Mouse (Mus musculus): ENCODE data around the gene Cd59b. TPM values are rescaled to one million over a fixed set of nuclear protein-coding genes. Genes with fewer than 3 reads are reported as not detected.
"Not testable (repeated sequence)": the region's sequence is repeated elsewhere in the genome, so short reads cannot be mapped to it uniquely, and the experiment has no call there.

Gene Cd59b
- polyA plus RNA-seq, 1 experiment = 3.5 TPM

DNA sequence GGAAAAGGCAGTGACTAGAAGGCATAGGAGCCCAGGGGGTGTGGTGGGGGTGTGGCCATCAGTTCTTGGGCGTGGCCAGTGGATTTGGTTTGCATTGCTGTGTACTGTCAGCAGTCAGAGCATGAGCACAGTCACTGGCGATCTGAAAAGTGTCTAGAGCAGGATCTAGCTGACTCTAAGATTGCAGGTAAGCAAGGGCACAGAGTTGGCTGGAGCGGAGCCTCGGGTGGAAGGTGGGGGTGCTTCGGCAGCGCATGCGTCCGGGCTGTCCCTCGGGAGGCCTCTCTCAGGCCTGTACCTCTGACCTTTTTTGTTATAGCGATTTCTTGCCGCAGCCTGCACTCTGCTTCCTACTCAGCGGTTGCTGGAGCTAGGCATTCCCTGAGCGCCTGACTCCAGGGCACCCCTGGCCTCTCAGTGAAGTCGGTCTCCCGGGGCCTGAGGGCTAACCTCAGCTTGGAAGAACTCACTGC is 26.1 kb downstream of the Cd59b start, which contains the start of gene Cd59a:
Gene Cd59a (plus strand): TSS at position 61 of the 473 bp plus-strand sequence.
- H3K27ac ChIP-seq (ENCODE audit: insufficient read depth, low read length) = peak within 1 kb of the TSS; percentile 43
- TF ChIP-seq CTCF (IDR thresholded peaks at IDR 0.05; ENCODE audit: borderline replicate concordance, insufficient read depth, low read length) = no peak
- TF ChIP-seq POLR2A (IDR thresholded peaks at IDR 0.05; ENCODE audit: low read depth, low read length) = peak; percentile 92
- peak within 1 kb of the TSS; percentile 59 for H3K4me3 ChIP-seq (ENCODE audit: insufficient read depth, low read length)
- peaks cover 4% of the 10 kb centered on the region for H3K4me1 ChIP-seq (ENCODE audit: control insufficient read depth, insufficient read depth, low read length)

DNA sequence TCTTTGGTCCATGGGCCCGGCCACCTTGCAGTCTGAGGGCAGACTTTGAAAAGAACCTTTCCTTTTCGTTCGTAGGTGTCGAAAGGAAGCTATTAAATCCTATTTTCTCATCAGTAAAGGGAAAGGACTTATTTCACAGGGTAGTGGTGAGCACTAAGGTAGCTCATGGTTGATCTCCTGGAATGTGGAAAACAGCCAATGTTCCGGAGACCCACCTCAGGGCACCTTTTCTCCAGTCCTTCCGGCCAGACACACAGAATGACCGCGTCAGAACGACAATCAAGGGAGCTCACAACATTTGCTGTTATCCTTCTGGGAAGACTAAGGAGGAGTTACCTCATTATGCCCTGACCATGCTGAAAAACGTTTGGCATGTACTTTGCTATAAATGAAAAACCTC is 26.6 kb downstream of the Cd59b start:
- peak overlapping the region; percentile 43 for H3K27ac ChIP-seq (ENCODE audit: insufficient read depth, low read length)
- peak overlapping the region; percentile 59 for H3K4me3 ChIP-seq (ENCODE audit: insufficient read depth, low read length)
- peaks cover 4% of the 10 kb centered on the region for H3K4me1 ChIP-seq (ENCODE audit: control insufficient read depth, insufficient read depth, low read length)
- TF ChIP-seq POLR2A (IDR thresholded peaks at IDR 0.05; ENCODE audit: low read depth, low read length) = no peak
- TF ChIP-seq CTCF (IDR thresholded peaks at IDR 0.05; ENCODE audit: borderline replicate concordance, insufficient read depth, low read length) = no peak

DNA sequence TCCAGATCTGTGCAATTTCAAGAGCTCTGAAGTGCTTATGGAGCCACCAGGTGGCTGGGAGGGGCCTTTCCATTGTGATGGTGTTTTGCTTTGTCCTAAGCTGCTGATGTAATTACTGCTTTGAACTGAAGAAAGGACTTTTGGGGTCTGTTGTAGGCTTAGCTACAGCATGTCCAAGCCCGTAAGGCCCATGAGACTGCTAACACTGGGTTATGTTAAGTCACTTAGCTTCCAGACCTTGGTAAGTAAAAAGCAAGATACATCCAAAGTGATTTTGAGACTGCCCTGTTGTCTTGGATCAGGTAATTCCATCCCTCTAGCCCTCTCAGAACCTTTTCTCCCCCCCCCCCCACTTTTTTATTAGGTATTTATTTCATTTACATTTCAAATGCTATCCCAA is 27.1 kb downstream of the Cd59b start:
- not testable (repeated sequence) for H3K4me3 ChIP-seq (ENCODE audit: insufficient read depth, low read length); H3K27ac ChIP-seq (ENCODE audit: insufficient read depth, low read length); H3K4me1 ChIP-seq (ENCODE audit: control insufficient read depth, insufficient read depth, low read length)

DNA sequence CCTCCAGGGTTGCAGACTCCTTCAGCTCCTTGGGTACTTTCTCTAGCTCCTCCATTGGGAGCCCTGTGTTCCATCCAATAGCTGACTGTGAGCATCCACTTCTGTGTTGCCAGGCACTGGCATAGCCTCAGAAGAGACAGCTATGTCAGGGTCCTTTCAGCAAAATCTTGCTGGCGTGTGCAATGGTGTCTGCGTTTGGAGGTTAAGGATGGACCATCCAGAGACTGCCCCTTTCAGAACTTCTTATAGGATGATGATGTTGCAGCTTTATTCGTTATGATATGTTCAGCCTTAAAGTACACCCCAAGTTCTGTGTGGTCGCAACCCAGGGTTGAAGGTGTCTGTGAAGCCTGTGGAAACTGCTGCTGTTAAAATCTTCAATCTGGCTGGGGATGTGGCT is 27.7 kb downstream of the Cd59b start:
- not testable (repeated sequence) for H3K4me1 ChIP-seq (ENCODE audit: control insufficient read depth, insufficient read depth, low read length); H3K4me3 ChIP-seq (ENCODE audit: insufficient read depth, low read length); H3K27ac ChIP-seq (ENCODE audit: insufficient read depth, low read length)

DNA sequence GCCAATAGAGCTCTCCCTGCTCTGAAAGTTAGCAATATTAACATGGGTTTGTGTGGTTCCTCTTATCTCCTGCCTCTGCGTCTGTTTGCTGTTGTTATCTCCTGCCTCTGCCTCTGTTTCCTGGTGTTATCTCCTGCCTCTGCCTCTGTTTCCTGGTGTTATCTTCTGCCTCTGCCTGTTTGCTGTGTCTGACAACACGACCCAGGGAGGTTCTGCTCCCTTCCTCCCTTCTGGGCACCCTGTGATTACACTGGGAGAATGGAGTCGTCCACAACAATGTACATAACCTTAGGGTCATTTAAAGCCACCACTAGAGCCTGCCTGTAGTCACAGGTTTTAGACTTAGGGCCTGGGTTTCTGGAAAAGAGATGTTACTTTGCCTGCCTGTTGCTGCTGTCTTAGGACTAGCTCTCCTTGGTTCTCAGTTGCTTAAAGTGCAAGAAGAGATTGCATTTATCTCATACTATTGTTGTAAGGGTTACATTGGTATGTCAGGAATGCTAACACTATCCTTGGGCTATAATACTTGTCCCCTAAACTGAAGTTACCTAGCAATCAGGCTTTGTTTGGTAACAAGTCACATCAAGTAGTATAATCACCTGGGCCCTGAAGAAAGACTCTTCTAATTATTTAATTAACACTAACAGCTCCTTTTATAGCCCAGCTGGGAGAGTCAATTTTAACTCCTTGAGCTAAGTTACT is 29.0 kb downstream of the Cd59b start:
- no peak overlapping the region for H3K27ac ChIP-seq (ENCODE audit: insufficient read depth, low read length)
- no peak for TF ChIP-seq CTCF (IDR thresholded peaks at IDR 0.05; ENCODE audit: borderline replicate concordance, insufficient read depth, low read length)
- TF ChIP-seq POLR2A (IDR thresholded peaks at IDR 0.05; ENCODE audit: low read depth, low read length) = no peak
- no peak overlapping the region for H3K4me3 ChIP-seq (ENCODE audit: insufficient read depth, low read length)
- H3K4me1 ChIP-seq (ENCODE audit: control insufficient read depth, insufficient read depth, low read length) = peaks cover 9% of the 10 kb centered on the region

DNA sequence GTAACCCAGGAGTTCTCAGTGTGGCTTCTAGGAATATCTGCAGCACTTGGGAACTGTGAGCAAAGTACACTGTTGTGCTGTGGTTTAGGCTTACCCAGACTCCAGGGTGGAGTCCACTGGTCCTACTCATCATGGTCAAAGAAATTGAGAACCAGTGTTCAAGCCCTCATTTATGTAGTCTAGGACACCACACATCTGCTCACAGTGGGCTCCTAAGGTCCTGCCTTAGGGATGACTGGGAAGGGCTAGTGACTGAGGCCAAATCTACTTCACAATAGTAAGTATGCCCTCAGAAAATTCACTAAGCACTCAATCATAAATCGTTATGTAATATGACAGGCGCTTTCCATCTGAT is 29.6 kb downstream of the Cd59b start:
- no peak overlapping the region for H3K27ac ChIP-seq (ENCODE audit: insufficient read depth, low read length)
- TF ChIP-seq POLR2A (IDR thresholded peaks at IDR 0.05; ENCODE audit: low read depth, low read length) (no peak), CTCF (IDR thresholded peaks at IDR 0.05; ENCODE audit: borderline replicate concordance, insufficient read depth, low read length) (no peak)
- peaks cover 9% of the 10 kb centered on the region for H3K4me1 ChIP-seq (ENCODE audit: control insufficient read depth, insufficient read depth, low read length)
- no peak overlapping the region for H3K4me3 ChIP-seq (ENCODE audit: insufficient read depth, low read length)

DNA sequence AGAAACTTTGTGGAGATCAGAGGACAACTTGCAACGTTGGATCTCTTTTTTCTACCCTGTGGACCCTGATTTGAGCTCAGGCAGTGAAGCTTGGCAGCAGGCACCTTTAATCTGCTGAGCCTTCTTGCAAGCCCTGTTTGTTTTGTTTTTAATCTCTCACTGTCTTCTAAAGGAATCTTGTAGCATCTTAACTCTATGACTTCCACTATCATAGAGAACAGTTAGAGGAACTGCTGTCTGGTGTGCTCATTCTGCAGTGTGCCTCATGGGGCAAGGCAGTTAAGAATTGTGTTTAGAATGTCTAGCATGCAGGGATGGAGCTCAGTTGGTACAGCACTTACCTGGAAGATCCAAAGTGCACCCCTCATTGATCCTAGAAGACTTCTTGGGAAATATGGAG is 30.3 kb downstream of the Cd59b start:
- TF ChIP-seq POLR2A (IDR thresholded peaks at IDR 0.05; ENCODE audit: low read depth, low read length) (no peak), CTCF (IDR thresholded peaks at IDR 0.05; ENCODE audit: borderline replicate concordance, insufficient read depth, low read length) (no peak)
- Histone ChIP-seq H3K27ac (ENCODE audit: insufficient read depth, low read length) (no peak overlapping the region), H3K4me1 (ENCODE audit: control insufficient read depth, insufficient read depth, low read length) (peaks cover 9% of the 10 kb centered on the region), H3K4me3 (ENCODE audit: insufficient read depth, low read length) (no peak overlapping the region)

DNA sequence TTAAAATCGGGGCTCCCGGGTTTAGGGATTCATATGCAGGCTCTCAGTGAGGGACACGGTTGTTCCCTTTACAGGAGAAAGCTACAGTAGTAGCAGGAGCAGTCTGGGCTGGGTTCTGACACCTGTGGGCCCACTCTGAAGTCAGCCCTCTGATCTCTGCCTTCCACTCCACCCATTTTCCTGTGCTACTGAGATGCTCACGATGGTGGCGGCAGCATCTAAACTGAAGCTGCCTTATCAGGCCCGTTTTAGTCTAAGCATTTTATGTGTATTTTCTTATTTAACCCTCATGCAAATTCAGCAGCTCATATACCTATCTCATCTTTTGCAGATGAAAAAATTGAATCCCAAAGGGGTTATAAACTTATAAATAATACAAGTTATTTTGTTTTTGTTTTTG is 35.2 kb downstream of the Cd59b start:
- no peak for TF ChIP-seq CTCF (IDR thresholded peaks at IDR 0.05; ENCODE audit: borderline replicate concordance, insufficient read depth, low read length)
- no peak for TF ChIP-seq POLR2A (IDR thresholded peaks at IDR 0.05; ENCODE audit: low read depth, low read length)
- no peak overlapping the region for H3K27ac ChIP-seq (ENCODE audit: insufficient read depth, low read length)
- no peak overlapping the region for H3K4me3 ChIP-seq (ENCODE audit: insufficient read depth, low read length)

DNA sequence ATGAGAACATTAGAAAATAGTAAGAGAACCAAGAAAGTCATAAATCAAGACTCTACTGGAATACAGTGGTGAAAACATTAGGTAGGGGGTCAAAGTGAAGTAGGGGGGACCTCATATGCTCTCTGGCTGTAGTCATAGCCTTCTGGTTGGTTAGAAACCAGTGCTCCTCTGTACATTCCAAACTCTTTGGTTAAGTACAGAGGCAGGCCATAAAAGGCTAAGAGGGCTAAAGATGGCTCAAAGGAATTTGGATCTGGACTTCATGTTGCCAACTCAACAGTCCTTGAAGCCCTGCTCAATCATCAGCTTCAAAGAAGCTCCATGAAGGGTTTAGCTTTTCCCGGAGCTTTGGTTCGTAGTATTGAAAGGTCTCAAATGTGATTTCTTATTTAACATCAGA is 39.4 kb downstream of the Cd59b start:
- not testable (repeated sequence) for H3K4me3 ChIP-seq (ENCODE audit: insufficient read depth, low read length)
- H3K27ac ChIP-seq (ENCODE audit: insufficient read depth, low read length) = peak overlapping the region; percentile 35

More for the DNA sequence above, 35.2 kb downstream of the Cd59b start:
- 0 out of 2 replicates have a peak, but pooled peaks cover 11% of the 10 kb centered on the region for H3K4me1 ChIP-seq (ENCODE audit: control insufficient read depth, insufficient read depth, low read length)

DNA sequence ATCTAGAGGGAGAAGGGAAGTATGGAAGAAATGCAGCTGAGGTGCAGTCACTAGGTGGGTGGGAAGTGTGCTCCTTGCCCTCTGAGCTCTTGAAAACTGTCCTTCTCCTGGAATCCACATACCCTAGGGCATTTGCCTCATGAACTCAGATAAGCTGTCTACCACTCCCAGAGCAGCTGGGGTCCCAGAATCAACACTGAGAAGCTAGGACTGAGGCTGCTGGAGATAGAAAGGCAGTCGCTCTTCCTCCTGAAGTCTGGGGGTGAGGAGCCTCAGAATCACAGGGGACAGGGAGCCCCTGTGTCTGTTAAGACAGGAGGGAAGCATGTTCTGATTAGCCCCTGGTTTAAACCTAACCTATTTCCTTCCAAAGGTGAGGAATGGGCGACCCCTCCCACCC is 39.9 kb downstream of the Cd59b start:
- TF ChIP-seq CTCF (IDR thresholded peaks at IDR 0.05; ENCODE audit: borderline replicate concordance, insufficient read depth, low read length) = no peak
- no peak for TF ChIP-seq POLR2A (IDR thresholded peaks at IDR 0.05; ENCODE audit: low read depth, low read length)
- Histone ChIP-seq H3K4me1 (ENCODE audit: control insufficient read depth, insufficient read depth, low read length) (peaks cover 6% of the 10 kb centered on the region; the same call in 1 of the 2 replicates), H3K27ac (ENCODE audit: insufficient read depth, low read length) (peak overlapping the region; percentile 35), H3K4me3 (ENCODE audit: insufficient read depth, low read length) (no peak overlapping the region)

More for the DNA sequence above, 39.4 kb downstream of the Cd59b start:
- not testable (repeated sequence) for H3K4me1 ChIP-seq (ENCODE audit: control insufficient read depth, insufficient read depth, low read length)

DNA sequence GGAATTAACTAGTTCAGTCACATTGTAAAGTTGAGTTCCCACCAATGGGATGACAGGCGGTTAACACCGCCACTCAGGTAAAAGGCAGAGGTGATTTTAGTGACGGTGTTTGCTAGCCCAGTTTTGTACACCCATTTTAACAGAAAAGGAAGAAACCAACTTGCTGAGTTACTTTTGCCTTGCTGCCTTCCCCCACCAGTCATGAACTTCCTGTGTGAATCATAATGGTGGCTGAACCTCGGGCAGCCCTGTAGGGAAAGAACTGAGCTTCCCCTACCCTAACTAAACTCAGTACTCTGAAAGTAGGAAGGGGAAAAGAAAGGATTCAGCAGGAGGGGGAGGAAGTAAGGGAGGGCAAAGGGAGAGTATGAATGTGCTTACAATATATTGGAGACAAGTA is 40.4 kb downstream of the Cd59b start:
- Histone ChIP-seq H3K27ac (ENCODE audit: insufficient read depth, low read length) (peak overlapping the region; percentile 35), H3K4me3 (ENCODE audit: insufficient read depth, low read length) (no peak overlapping the region)
- TF ChIP-seq POLR2A (IDR thresholded peaks at IDR 0.05; ENCODE audit: low read depth, low read length) (no peak), CTCF (IDR thresholded peaks at IDR 0.05; ENCODE audit: borderline replicate concordance, insufficient read depth, low read length) (no peak)

DNA sequence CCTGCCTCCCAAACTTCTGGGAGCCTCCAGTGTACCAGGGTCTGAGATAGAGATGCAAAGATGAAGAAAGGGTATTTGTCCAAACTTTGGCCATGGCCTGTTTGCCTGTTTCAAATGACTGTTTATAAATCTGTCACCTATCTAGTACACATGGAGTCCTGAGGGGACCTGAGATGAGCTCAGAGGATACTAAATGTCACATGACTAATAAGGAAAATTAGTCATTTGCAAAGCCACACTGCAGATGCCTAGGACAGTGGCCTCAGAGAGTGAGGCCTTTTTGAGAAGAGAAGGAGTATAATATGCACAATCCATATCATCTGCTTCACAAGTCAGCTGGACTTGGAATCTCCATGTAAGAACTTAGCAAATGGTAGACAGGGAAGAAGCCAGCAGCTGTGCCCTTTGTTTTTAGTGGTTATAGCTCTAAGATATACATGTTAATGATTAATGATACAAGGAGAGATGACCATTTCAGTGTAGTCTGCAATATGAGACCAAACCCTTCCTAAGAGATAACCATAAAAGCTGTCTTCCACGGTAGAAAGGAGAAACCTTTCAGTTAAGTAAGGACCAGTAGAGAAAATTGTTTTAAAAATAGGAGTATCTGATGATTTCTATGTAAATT is 41.6 kb downstream of the Cd59b start:
- not testable (repeated sequence) for H3K4me3 ChIP-seq (ENCODE audit: insufficient read depth, low read length); H3K4me1 ChIP-seq (ENCODE audit: control insufficient read depth, insufficient read depth, low read length); H3K27ac ChIP-seq (ENCODE audit: insufficient read depth, low read length)

More for the DNA sequence above, 40.4 kb downstream of the Cd59b start:
- peaks cover 6% of the 10 kb centered on the region; the same call in 1 of the 2 replicates for H3K4me1 ChIP-seq (ENCODE audit: control insufficient read depth, insufficient read depth, low read length)

DNA sequence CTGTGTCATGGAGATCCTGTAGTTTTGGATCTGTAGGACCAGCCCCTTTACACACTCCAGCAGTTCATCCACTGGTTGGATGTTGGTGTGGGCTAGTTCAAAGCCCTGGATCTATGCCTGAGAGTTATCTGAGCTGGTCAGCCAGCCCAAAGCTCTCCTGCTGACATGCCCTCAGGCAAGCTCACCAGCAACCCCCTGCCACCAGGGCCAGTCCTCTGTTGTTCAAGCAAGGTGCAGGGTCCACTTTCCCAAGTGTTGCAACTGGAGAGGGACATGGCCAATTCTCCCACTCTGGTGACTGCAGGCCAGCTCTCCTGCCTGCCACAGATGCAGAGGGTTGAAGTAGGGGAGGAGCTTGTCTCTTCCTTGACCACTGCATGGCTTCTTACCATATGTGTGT is 43.9 kb downstream of the Cd59b start:
- not testable (repeated sequence) for H3K4me1 ChIP-seq (ENCODE audit: control insufficient read depth, insufficient read depth, low read length); H3K27ac ChIP-seq (ENCODE audit: insufficient read depth, low read length); H3K4me3 ChIP-seq (ENCODE audit: insufficient read depth, low read length)
